Mouse (Mus musculus) megakaryocyte progenitor cell, adult 5-6 weeks (primary cell): Measurements from ENCODE around the gene Cd151. TPM values are rescaled to one million over a fixed set of nuclear protein-coding genes. Genes with fewer than 3 reads are reported as not detected.

ENCODE experiments used
- ATAC-seq: replicated peaks from 2 replicates; pipeline ENCODE4 v1.8.0; 2016; ENCODE audit warnings: mild to moderate bottlenecking, moderate TSS enrichment, inconsistent platforms; ENCODE audit not compliant: poor library complexity
- total RNA-seq, 2 experiments: library from RNA; stranded (forward) in 1 of 2; stranded (reverse) in 1 of 2; fragments of 157-497, 149-512 nt in 1 of 2; fragments of 200-1000 nt in 1 of 2; gene quantifications; 2 replicates each; pipeline versions ENCODE4 v1.2.3 to v1.2.4; 2015 to 2017

Cd151 gene
- total RNA-seq, 2 experiments from 2014 or later, result 14.5 to 14.7 TPM

DNA sequence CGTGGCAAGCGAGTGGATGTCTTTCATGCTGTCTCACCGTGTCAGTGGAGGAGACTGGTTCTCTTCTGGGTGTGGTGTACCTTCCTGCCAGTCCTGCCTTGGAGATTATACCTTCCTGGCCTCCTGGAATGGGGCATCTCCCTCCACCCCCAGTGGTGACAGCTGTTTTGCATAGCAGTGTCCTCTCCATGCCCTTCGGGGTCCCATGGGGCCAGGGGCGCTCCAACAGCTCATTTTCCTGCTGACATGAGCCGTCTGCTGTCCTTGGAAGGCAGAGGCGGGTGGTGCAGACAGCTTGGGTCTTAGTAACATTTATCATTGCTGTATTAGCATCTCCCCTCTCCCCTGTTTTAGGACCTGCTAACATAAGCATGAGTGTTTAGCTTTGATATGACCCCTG is 19.9 kb downstream of the Cd151 start:
- ATAC-seq, result no peak

DNA sequence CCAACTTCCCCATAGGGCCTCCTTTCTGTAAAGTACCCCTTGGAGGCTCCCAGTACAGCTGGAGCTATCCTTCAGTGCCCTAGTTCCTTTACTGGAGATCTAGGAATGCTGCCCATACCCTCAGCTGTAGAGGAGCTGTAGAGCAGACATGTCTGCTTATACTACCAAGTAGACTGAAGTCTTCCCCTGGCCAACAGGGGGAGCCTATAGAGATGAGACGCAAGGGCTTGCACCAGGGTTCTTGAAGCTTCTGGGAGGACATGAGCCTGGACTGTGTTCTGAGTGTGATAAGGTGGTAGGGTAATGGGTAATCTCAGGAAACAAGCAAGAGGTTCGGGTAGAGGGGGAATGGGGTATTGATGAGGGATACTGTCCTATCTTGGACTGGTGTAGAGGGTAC is 24.0 kb downstream of the Cd151 start:
- ATAC-seq, result peak; percentile 80

DNA sequence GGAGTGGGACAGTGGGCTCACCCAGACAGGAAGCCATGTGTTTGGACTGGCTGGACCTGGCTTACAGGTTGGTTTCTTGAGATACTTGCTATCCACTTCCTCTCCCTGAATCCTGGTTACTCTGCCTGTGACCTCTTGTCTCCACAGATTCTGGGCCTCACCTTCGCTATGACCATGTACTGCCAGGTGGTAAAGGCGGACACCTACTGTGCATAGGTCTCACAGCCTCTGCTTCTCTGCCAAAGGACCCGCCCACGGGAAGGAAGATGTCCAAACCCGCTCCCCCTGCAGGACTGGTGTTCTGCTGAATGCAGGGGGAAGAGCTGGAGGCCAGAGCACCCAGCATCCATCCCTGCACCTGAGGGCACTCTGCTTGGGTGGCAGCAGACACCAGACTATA is 25.5 kb downstream of the Cd151 start:
- no peak for ATAC-seq

DNA sequence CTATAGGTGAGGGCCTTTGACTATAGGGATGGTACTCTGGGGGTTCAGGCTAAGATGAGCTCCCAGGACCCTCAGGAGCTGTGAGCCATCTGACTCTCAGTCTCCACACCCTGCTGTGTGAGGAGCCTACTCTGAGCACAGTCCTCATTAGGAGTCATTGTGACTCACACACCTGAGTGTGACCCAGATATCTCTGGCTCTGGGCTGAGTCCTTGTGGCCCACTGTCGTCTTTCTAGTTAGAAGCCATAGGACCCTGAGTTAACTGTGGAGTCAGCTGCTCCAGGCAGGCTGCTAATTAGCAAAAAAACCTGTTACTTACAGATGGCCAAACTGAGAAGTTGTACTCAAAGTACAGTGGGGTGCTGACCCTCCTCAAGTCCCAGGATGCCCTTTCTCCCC is 26.5 kb downstream of the Cd151 start:
- ATAC-seq, result no peak

DNA sequence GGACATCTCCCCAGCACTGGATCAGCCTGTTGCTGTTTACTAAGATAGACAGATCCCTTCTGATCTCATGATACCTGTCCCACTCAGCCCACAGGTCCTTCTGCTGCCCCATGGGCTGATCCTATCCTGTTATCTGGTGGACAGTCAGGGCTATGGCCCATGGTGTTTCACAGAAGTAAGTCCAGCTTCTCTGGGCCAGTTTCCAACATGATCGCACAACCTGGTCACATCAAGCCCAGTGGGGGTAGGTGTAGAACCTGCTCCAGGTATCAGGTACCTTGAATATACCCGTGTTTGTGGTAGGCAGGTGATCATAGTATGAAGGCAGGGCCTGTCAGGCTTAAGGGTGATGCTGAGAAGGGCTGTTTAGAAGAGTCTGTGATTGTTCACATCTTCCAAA is 28.2 kb downstream of the Cd151 start:
- ATAC-seq, result no peak

DNA sequence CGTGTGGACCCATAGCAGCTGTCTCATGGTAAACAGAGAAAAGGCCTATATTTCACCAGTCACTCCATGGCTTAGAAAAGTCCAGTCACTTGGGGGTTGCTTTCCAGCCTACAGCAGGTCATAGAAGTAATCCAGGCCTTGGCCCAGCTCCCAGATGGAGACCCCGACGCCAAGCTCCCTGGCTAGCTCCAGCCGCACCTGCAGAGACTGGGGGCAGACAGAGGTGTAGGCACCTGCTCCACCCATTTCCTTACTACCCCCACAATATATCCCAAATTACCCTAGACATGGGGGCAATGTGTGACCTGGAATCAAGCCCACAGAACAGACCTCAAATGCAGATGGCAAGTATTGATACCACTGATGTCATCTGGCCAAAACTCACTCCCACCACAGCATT is 28.7 kb downstream of the Cd151 start:
- no peak for ATAC-seq

DNA sequence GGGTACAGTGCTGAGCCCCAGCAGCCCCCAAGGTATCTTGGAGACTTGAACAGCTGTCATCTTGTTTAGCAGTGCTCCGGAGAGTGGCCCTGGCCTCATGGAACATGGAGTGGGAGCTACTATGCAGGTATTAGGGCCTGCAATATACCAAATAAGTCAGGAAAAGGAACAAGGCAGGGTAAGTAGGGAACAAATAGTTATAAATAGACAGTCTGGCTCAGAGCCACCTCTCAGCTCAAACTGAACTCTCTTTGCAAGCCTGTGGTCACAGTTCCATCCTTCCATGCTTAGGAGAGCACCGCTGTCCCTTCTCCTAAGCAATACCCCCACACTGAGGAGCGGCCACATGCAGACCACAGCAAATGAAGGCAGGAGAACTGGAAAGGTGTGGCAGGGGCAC is 30.4 kb downstream of the Cd151 start:
- ATAC-seq, result no peak

DNA sequence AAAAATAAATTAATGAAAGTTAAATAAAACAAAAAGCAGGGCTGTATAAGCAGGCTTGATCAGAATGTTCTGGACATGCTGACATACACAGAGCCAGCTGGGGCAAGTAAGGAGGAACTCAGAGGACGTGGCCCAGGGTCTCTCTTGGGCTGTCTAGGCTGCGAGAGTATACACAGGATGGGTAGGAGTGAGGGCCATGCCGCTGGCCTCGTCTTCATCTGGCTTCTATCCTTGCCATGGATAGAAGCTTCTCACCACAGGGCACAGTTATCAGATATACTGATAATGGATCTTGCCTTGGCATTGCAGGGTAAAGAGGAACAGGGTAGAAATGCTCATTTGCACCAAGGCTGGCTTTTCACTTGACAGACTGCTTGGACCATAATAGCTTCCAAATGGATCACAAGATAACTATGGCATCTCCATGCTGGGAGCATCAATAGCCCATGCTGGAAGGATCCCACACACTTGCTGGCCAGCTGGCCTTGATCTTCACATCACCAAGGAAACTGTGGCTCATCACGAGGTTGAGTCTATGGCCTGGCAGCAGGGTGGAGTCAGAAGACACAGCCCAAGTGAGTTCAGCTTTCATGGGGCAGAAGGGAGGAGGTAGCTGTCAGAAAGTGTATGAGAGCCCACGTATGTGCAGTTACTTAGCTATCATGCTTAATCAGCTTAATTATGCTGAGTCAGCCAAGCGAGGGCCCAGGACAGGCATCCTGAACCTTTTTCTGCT is 34.8 kb downstream of the Cd151 start:
- ATAC-seq, result 0 out of 2 replicates have a peak, but pooled peaks have one; percentile 20

DNA sequence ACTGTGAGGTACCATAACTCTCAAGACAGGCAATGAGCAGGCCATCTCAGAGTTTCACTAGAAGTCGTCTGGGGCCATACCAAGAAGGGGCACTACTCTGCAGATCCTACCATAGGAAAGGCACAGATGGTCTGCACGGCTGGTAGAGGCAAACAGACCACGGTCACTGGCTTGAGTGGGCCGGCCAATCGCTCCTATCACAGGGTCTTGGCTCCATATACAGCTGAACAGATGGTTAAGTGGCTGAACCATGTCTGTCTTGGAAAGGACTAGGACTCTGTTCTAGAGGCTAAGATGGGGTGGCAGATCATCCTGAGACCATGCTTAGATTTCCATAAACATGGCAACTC is 35.3 kb downstream of the Cd151 start:
- no peak for ATAC-seq

DNA sequence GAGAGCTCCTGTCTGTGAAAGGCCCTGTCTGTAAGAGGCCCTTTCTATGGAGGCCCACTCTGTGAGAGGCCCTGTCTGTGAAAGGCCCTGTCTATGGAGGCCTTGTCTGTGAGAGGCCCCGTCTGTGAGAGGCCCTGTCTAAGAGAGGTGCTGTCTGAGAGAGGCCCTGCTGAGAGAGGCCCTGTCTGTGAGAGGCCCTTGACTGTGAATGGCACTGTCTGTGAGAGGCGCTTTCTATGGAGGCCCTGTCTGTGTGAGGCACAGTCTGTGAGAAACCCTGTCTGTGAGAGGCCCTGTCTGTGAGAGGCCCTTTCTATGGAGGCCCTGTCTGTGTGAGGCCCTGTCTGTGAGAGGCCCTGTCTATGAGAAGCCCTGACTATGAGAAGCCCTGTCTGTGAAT is 39.1 kb downstream of the Cd151 start:
- ATAC-seq, result no peak

DNA sequence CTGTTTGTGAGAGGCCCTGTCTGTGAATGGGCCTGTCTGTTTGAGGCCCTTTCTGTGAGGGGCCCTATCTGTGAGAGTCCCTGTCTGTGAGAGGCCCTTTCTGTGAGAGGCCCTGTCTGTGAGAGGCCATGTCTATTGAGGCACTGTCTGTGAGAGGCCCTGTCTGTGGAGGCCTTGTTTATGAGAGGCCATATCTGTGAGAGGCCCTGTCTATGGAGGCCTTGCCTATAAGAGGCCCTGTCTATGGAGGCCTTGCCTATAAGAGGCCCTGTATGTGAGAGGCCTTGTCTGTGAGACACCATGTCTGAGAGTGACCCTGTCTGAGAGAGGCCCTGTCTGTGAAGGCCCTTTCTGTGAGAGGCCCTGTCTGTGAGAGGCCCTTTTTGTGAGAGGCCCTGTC is 41.0 kb downstream of the Cd151 start:
- no peak for ATAC-seq

DNA sequence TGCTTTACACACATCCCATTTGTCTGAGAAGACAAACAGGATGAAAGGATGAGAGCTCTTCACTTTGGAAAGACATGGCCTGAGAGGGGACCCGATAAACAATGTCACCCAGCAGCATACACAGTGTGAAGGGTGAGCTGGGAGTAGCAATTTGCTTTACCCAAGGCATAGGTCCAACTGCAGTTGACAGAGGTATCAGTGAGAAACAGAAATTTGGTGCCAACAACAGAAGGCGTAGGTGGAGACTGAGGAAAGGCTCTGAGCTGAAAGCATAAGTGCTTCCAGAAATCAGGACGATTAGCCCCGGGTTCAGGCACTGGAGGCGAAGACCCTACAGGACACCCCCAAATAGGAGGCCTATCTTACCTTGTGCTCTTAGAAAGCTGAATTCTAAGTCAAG is 43.0 kb downstream of the Cd151 start:
- ATAC-seq, result no peak

DNA sequence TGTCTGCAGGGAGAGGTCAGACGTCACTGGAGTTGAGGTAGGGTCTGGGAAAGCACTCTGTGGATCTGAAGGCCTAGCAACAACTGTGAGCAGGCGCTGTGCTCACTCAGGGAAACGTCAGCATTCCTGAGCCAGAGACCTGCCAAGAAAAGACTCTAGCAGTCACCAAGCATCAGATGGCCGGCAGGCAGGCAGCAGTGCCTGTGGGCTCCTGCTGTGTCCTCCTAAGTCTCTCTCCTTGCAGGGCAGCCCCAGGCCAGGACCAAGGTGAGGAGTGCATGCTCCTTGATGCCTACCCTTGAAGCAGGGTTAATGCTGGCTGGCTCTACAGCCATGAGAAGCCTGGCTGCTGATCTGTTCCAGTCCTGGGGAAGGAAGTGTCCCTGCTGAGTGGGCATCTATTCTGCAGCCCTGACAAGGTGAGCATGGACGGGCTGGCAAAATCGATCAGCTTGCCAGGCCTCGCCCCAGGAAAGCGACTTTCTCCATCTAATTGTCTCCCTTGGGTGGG is 43.5 kb downstream of the Cd151 start:
- no peak for ATAC-seq

DNA sequence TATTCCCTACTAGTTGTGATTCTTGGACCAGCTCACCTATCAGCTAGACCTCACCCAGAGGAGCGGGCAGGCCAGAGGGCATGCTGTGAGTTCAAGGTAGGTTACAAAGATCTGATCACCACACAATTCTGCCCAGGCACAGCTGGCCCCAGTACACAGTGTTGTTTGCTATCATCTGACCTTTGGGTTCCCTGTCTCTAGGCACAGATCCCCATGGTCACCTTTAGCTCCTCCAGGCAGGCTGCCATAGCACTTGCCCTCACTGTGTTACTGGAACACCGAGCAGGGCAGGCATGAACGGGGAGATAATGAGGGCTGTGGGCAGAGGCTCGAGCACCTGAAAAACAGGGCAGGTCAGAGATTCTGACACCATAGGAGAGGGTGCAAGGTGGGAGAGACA is 50.4 kb downstream of the Cd151 start:
- ATAC-seq, result no peak

DNA sequence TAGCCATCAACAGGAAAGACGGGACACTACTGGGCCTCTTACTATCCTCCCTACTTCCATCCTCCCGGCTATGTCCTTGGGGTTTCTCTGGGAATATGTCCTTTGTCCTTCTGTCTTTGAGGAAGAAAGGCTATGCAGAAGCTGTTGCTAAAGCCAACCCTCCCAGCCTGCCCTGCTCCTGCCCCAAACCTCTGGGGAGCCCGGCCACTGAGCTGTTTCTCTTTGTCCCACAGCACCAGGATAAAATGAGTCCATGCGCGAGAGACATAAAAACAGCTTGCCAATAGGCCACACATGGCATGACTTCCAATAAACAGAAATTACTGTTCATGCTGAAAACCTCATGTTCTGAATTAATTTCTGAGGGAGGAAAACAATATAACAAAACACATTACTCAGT is 51.1 kb downstream of the Cd151 start:
- no peak for ATAC-seq

DNA sequence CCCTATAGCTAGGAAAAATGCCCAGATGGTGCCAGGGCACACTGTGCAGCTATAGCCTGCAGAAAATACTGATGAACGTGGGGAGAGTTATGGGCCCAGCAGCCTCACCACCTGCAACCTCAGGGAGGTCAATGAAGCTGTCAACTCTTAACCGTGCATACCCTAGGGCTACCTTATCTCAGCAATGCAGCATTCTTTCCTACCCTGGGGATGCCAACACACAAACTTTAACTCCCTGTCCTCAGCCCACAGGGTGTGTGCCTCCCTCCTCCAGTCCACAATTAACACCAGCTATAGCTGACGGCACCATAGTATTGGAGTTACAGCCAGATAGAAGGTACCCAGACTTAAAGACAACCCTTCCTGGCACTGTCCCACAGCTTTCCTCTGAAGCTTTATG is 51.7 kb downstream of the Cd151 start:
- ATAC-seq, result peak; percentile 95

DNA sequence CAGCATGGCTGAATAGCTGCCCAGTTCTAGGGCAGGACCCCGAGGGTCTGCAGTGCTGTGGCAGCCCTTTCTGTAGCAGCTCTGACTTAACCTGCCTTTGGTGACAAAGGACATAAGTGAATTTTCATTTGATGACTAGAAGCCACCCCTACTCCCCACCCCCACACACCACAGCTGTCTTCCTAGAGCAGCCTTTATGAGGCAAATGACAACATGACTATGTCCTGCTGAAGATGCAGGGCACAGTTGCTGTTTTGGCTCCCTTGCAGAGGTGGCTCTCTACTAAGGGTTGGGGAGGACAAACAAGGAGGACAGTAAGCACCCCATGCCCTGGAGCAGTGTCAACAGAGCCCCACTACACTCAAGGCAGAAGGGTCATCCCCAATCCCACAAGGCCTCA is 52.6 kb downstream of the Cd151 start:
- no peak for ATAC-seq

Other genes with a start within 250 kb of the Cd151 start
- 51.0 and 53.0 TPM in 2 replicates for gene Phrf1, start 238.6 kb upstream of the Cd151 start, total RNA-seq (2015)
- 60.4 and 62.2 TPM in 2 replicates for gene Phrf1, start 238.6 kb upstream of the Cd151 start, total RNA-seq (2017)
- gene Irf7, start 200.9 kb upstream of the Cd151 start, total RNA-seq (2015), result 2.4 and 3.0 TPM in 2 replicates
- gene Irf7, start 200.9 kb upstream of the Cd151 start, total RNA-seq (2017), result 2.9 and 4.7 TPM in 2 replicates
- gene Cdhr5, start 190.6 kb upstream of the Cd151 start, total RNA-seq (2015), result not detected in 2 replicates
- gene Cdhr5, start 190.6 kb upstream of the Cd151 start, total RNA-seq (2017), result not detected in 2 replicates
- gene Sct, start 188.3 kb upstream of the Cd151 start, total RNA-seq (2015), result not detected in 2 replicates
- gene Sct, start 188.3 kb upstream of the Cd151 start, total RNA-seq (2017), result not detected in 2 replicates
- gene Drd4, start 175.4 kb upstream of the Cd151 start, total RNA-seq (2015), result not detected in 2 replicates
- not detected in 2 replicates for gene Drd4, start 175.4 kb upstream of the Cd151 start, total RNA-seq (2017)
- 33.6 and 33.7 TPM in 2 replicates for gene Deaf1, start 139.7 kb upstream of the Cd151 start, total RNA-seq (2015)
- 19.8 and 23.0 TPM in 2 replicates for gene Deaf1, start 139.7 kb upstream of the Cd151 start, total RNA-seq (2017)
- 11.1 and 11.7 TPM in 2 replicates for gene Tmem80, start 139.7 kb upstream of the Cd151 start, total RNA-seq (2015)
- gene Tmem80, start 139.7 kb upstream of the Cd151 start, total RNA-seq (2017), result 9.1 and 9.2 TPM in 2 replicates
- 0.67 TPM in 1 of 2 replicates, not detected in the other for gene Eps8l2, start 128.5 kb upstream of the Cd151 start, total RNA-seq (2015)
- not detected in 2 replicates for gene Eps8l2, start 128.5 kb upstream of the Cd151 start, total RNA-seq (2017)
- gene Taldo1, start 75.2 kb upstream of the Cd151 start, total RNA-seq (2015), result 103 and 117 TPM in 2 replicates
- gene Taldo1, start 75.2 kb upstream of the Cd151 start, total RNA-seq (2017), result 508 and 513 TPM in 2 replicates
- gene Gatd1, start 53.3 kb upstream of the Cd151 start, total RNA-seq (2015), result 21.9 and 25.9 TPM in 2 replicates
- gene Gatd1, start 53.3 kb upstream of the Cd151 start, total RNA-seq (2017), result 13.5 and 16.3 TPM in 2 replicates
- gene Cend1, start 37.9 kb upstream of the Cd151 start, total RNA-seq (2015), result not detected in 2 replicates
- not detected in 2 replicates for gene Cend1, start 37.9 kb upstream of the Cd151 start, total RNA-seq (2017)
- gene Slc25a22, start 29.5 kb upstream of the Cd151 start, total RNA-seq (2015), result 15.5 and 19.8 TPM in 2 replicates
- gene Slc25a22, start 29.5 kb upstream of the Cd151 start, total RNA-seq (2017), result 4.4 and 5.3 TPM in 2 replicates
- 14.2 and 14.4 TPM in 2 replicates for gene Pidd1, start 23.4 kb upstream of the Cd151 start, total RNA-seq (2015)
- 9.7 and 11.2 TPM in 2 replicates for gene Pidd1, start 23.4 kb upstream of the Cd151 start, total RNA-seq (2017)
- 2,968 and 3,129 TPM in 2 replicates for gene Rplp2, start 20.0 kb upstream of the Cd151 start, total RNA-seq (2015)
- 2,070 and 2,265 TPM in 2 replicates for gene Rplp2, start 20.0 kb upstream of the Cd151 start, total RNA-seq (2017)
- gene Pnpla2, start 12.2 kb upstream of the Cd151 start, total RNA-seq (2015), result 44.5 and 44.9 TPM in 2 replicates
- gene Pnpla2, start 12.2 kb upstream of the Cd151 start, total RNA-seq (2017), result 15.6 and 20.1 TPM in 2 replicates
- gene Cracr2b, start 6.3 kb upstream of the Cd151 start, total RNA-seq (2015), result 8.6 and 8.9 TPM in 2 replicates
- gene Cracr2b, start 6.3 kb upstream of the Cd151 start, total RNA-seq (2017), result 11.4 and 16.6 TPM in 2 replicates
- gene Polr2l, start 7.7 kb downstream of the Cd151 start, total RNA-seq (2015), result 31.3 and 40.2 TPM in 2 replicates
- 45.0 and 46.7 TPM in 2 replicates for gene Polr2l, start 7.7 kb downstream of the Cd151 start, total RNA-seq (2017)
- gene Tspan4, start 7.8 kb downstream of the Cd151 start, total RNA-seq (2015), result 18.3 and 23.9 TPM in 2 replicates
- 38.2 and 39.1 TPM in 2 replicates for gene Tspan4, start 7.8 kb downstream of the Cd151 start, total RNA-seq (2017)
- gene Chid1, start 72.5 kb downstream of the Cd151 start, total RNA-seq (2015), result 5.8 and 6.3 TPM in 2 replicates
- gene Chid1, start 72.5 kb downstream of the Cd151 start, total RNA-seq (2017), result 31.2 and 38.7 TPM in 2 replicates
- 18.3 and 20.0 TPM in 2 replicates for gene Ap2a2, start 94.8 kb downstream of the Cd151 start, total RNA-seq (2015)
- 23.4 and 23.6 TPM in 2 replicates for gene Ap2a2, start 94.8 kb downstream of the Cd151 start, total RNA-seq (2017)
- gene Muc6, start 187.9 kb downstream of the Cd151 start, total RNA-seq (2015), result 0.37 and 0.77 TPM in 2 replicates
- 0.08 and 0.10 TPM in 2 replicates for gene Muc6, start 187.9 kb downstream of the Cd151 start, total RNA-seq (2017)
- not detected in 2 replicates for gene Muc2, start 222.9 kb downstream of the Cd151 start, total RNA-seq (2015)
- gene Muc2, start 222.9 kb downstream of the Cd151 start, total RNA-seq (2017), result not detected in 2 replicates